Mouse (Mus musculus): ENCODE data around the gene Cds1. TPM values are rescaled to one million over a fixed set of nuclear protein-coding genes. Genes with fewer than 3 reads are reported as not detected.
"Not testable (repeated sequence)": the region's sequence is repeated elsewhere in the genome, so short reads cannot be mapped to it uniquely, and the experiment has no call there.

Gene Cds1
- total RNA-seq, 2 experiments from 2014 or later = 0.84 TPM; not detected in 1

GRCm38 (mm10) chr5:101825111-101825911 lies 60.4 kb downstream of the Cds1 start:
- no peak for ATAC-seq (replicated peaks; ENCODE audit: low FRiP score, poor library complexity, severe bottlenecking)

GRCm38 (mm10) chr5:101826531-101826970 lies 61.6 kb downstream of the Cds1 start:
- peak; percentile 75 for ATAC-seq (replicated peaks; ENCODE audit: low FRiP score, poor library complexity, severe bottlenecking)

DNA sequence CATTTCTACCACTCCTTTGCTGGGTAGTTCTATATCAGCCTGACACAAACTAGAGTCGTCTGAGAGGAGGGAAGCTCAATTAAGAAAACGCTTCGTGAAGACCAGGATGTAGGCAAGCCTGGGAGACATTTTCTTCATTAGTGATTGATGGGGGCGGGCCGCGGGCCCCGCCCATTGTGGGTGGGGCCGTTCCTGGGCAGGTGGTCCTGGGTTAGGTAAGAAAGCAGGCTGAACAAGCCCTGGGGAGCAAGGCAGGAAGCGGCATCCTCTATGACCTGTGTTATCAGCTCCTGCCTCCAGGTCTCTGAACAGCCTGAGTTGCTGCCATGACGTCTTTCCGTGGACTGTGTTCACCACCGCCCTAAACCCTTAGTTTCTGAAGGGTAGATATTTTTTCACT lies 62.5 kb downstream of the Cds1 start:
- ATAC-seq (replicated peaks; ENCODE audit: low FRiP score, poor library complexity, severe bottlenecking) = no peak

DNA sequence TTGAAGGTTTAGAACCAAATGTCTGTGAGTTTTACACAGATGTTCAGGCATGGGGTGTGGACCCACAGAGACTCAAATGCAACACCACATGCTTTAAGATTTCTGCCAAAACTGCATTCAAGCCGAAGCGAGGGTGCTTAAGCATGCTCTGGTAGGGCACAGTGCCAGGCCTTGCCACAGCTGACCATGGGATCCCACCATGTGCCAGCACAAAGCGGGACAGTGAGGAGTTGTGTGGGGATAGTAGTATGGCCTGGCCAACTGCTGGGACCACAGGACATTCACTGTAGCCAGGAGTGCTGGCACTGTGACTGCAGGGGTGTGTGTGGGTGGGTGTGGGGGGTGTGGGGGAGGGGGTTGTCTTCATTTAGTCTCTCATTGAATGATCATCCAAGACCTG lies 64.0 kb downstream of the Cds1 start:
- ATAC-seq (replicated peaks; ENCODE audit: low FRiP score, poor library complexity, severe bottlenecking) = no peak

DNA sequence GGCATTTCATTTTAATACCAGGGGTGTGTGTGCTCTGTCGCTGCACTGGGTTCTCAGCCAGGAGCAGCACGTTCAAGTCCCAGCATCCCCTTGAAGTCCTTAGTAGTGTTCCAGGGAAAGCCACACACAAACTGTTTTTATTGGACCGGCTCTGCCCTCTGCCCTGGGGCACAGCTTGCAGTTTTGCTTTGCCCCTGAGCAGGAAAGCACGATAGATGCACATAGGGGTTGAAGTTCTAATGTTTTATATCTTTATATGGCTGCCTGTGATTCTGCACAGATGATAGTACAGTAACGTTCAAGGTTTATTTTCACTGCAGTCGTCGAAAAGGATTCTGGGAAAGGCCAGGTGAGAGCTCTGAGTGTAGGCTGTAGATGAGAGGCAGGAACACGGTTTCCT lies 65.2 kb downstream of the Cds1 start:
- ATAC-seq (replicated peaks; ENCODE audit: low FRiP score, poor library complexity, severe bottlenecking) = no peak

- ATAC-seq (replicated peaks; ENCODE audit: low FRiP score, poor library complexity, severe bottlenecking) = no peak
Observed at GRCm38 (mm10) chr5:101832042-101832441, 67.1 kb downstream of the Cds1 start.

DNA sequence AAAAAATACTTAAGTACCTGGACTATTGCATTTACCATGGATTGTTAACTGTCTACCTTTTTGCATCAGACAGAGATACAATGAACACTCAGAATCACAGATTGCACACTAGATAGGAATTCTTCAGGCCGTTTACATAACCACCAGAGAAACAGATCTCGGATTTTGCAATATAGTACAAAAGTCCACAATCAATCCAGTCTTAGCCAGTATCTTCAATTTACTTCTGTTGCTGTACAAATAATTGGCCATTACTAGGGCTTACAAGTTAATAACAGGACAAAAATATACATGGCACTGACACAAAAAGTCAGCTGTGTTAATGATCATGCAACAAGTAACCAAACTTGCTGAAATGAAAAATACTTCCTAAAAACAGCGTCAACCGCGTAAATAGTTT lies 68.1 kb downstream of the Cds1 start:
- ATAC-seq (replicated peaks; ENCODE audit: low FRiP score, poor library complexity, severe bottlenecking) = no peak

GRCm38 (mm10) chr5:101833875-101834274 lies 68.9 kb downstream of the Cds1 start:
- no peak for ATAC-seq (replicated peaks; ENCODE audit: low FRiP score, poor library complexity, severe bottlenecking)

DNA sequence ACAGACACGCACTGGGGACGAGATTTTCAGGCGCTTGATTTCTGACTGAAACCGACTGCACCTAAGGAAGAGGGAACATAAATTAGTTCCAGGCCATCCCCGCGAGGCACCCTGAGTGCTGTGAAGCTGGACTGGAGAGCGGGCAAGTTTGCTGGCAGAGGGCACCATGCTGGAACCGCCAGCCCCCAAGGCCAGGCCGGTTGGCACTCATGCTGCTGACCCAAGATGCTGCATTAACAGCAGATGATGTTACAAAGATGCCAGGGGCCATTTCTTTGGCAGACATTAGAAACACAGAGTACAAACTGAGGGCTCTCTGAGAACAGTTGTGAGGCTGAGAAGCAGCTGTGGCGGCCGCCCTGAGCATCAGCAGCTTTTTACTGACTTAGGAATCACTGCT lies 71.3 kb downstream of the Cds1 start:
- no peak for ATAC-seq (replicated peaks; ENCODE audit: low FRiP score, poor library complexity, severe bottlenecking)

DNA sequence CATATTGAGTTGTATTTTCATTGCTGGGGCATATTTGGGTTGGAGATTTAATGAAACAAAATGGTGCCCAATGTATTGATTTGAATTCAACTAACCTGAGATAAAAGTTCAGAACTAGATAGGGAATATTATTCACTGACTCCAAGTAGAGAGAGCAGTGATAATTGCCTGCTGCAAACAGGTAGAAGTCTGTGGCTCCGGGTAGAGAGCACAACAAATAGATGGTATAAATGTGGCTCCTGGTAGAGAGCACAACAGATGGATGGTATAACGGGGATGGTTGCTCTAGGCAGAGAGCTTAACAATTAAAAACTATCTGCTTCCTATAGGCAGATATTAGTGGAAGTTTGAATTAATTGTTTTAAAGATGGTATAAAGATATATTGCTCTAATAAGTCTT lies 72.7 kb downstream of the Cds1 start:
- not testable (repeated sequence) for ATAC-seq (replicated peaks; ENCODE audit: low FRiP score, poor library complexity, severe bottlenecking)

- ATAC-seq (replicated peaks; ENCODE audit: low FRiP score, poor library complexity, severe bottlenecking) = no peak
Observed at GRCm38 (mm10) chr5:101840476-101840875, 75.5 kb downstream of the Cds1 start.

GRCm38 (mm10) chr5:101845011-101845410 lies 80.1 kb downstream of the Cds1 start:
- no peak for ATAC-seq (replicated peaks; ENCODE audit: low FRiP score, poor library complexity, severe bottlenecking)

GRCm38 (mm10) chr5:101845930-101846329 lies 81.0 kb downstream of the Cds1 start:
- no peak for ATAC-seq (replicated peaks; ENCODE audit: low FRiP score, poor library complexity, severe bottlenecking)

GRCm38 (mm10) chr5:101847323-101847722 lies 82.4 kb downstream of the Cds1 start:
- no peak for ATAC-seq (replicated peaks; ENCODE audit: low FRiP score, poor library complexity, severe bottlenecking)

DNA sequence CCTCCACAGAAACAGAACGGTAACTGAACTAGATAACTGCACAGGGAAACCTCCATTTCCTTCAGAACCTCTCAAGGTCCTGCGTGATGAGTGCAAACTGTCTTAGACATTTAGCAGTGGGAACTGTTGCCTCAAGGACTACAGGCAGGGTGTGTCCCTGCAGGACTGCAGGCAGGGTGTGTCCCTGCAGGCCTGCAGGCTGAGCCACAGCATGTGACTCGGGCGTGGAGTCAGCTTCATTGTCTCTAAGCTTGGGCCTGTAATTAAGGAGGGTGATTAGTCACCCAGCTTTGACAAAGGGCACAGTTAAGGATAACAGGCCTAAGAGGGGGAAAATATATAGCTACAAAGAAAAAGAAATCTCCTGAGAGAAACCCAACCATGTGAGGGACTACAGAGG lies 82.8 kb downstream of the Cds1 start:
- ATAC-seq (replicated peaks; ENCODE audit: low FRiP score, poor library complexity, severe bottlenecking) = no peak

GRCm38 (mm10) chr5:101851133-101851532 lies 86.2 kb downstream of the Cds1 start:
- ATAC-seq (replicated peaks; ENCODE audit: low FRiP score, poor library complexity, severe bottlenecking) = no peak

DNA sequence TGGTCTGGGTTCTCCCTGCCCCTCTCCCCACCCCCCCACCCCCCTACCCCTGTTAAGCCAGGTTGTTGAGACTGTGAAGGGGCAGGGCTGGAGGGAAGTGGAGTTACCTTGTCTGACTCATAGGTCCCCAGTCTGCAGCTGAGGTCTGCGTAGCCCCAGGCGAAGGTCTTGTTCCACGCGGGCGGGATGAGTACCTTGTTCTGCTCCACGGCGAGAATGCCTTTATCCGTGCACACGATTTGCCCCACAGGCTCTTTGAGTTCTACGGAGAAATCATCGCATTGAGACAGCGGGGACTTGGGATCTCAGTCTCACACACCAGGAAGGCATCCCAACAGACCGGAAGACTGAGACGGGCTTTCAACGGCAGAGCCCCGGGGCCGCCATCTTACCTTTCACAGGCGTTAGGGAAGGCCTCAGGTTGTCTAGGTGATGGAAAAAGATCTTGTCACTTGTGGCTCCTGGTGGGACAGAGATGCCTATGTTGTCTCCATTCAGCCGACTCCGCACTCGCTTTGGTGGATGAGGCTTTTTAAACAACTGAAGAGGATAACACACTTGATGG lies 87.3 kb downstream of the Cds1 start:
- no peak for ATAC-seq (replicated peaks; ENCODE audit: low FRiP score, poor library complexity, severe bottlenecking)

GRCm38 (mm10) chr5:101854100-101854499 lies 89.2 kb downstream of the Cds1 start:
- ATAC-seq (replicated peaks; ENCODE audit: low FRiP score, poor library complexity, severe bottlenecking) = no peak

DNA sequence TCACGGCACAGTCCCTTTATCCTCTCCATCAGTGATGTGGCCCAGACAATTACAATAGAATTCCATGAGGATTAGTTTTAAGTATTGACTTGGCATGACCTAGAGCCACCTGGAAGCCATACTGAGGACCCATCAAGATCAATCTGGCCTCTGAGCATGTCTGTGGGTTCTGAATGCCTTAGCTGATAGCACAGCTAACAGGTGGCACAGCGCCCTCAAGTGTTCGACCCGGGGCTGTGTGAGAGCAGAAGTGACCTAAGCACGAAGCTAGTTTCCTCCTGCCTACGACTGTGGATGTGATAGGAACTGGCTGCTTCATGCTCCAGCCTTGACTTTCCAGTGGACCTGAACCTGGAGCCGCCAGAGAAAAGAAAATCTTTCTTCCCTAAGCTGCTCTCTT lies 89.7 kb downstream of the Cds1 start:
- ATAC-seq (replicated peaks; ENCODE audit: low FRiP score, poor library complexity, severe bottlenecking) = no peak

- ATAC-seq (replicated peaks; ENCODE audit: low FRiP score, poor library complexity, severe bottlenecking) = no peak
Observed at GRCm38 (mm10) chr5:101855475-101855874, 90.5 kb downstream of the Cds1 start.

GRCm38 (mm10) chr5:101858891-101859436 lies 94.0 kb downstream of the Cds1 start:
- no peak for ATAC-seq (replicated peaks; ENCODE audit: low FRiP score, poor library complexity, severe bottlenecking)

Measured in erythroid progenitor cell, adult 5-6 weeks (primary cell).